Mouse (Mus musculus) urinary bladder, postnatal 36 days (tissue): ENCODE results near the gene Tbccd1.
"Not testable (repeated sequence)": the region's sequence is repeated elsewhere in the genome, so short reads cannot be mapped to it uniquely, and the experiment has no call there.

Experiments used
- DNase-seq, 2 experiments: peaks; one replicate each; pipeline ENCODE4 v3.0.0; 2022; ENCODE audit warnings: low spot score in 2 of 2, mixed read lengths in 1 of 2

Gene Tbccd1

GRCm38 (mm10) chr16:22782686-22783085 lies 74.8 kb downstream of the Tbccd1 start:
- DNase-seq = no peak

- no peak for DNase-seq
Measured at GRCm38 (mm10) chr16:22779228-22779835, 78.1 kb downstream of the Tbccd1 start.

- not testable (repeated sequence) for DNase-seq
Measured at GRCm38 (mm10) chr16:22778296-22778695, 79.2 kb downstream of the Tbccd1 start.

- no peak for DNase-seq
Measured at GRCm38 (mm10) chr16:22775471-22775985, 81.9 kb downstream of the Tbccd1 start.

GRCm38 (mm10) chr16:22768661-22769060 lies 88.8 kb downstream of the Tbccd1 start:
- DNase-seq = no peak

- no peak for DNase-seq
Measured at GRCm38 (mm10) chr16:22767405-22767804, 90.1 kb downstream of the Tbccd1 start.

- peak in 1 of 2 experiments; percentile 8 for DNase-seq
Measured at GRCm38 (mm10) chr16:22766738-22767211, 90.7 kb downstream of the Tbccd1 start.

GRCm38 (mm10) chr16:22765531-22765930 lies 91.9 kb downstream of the Tbccd1 start:
- no peak for DNase-seq
